Mouse (Mus musculus): ENCODE measurements around the gene Olfr481. TPM values are rescaled to one million over a fixed set of nuclear protein-coding genes. Genes with fewer than 3 reads are reported as not detected.

The Olfr481 gene
- not detected for total RNA-seq (2021)
- long read RNA-seq, experiment 1 = 0 reads
- long read RNA-seq, experiment 2 = 0 reads

- DNase-seq (ENCODE audit: low spot score in 2 of 2) = no peak
Observed at GRCm38 (mm10) chr7:108079555-108079954, at the start of gene Olfr481. Olfr481 (plus strand) TSS chr7:108079855.

GRCm38 (mm10) chr7:108033889-108034288, 45.8 kb upstream of the Olfr481 start, which contains the start of gene Olfr478:
Olfr478 (minus strand) TSS chr7:108033989.
- no peak for DNase-seq (ENCODE audit: low spot score in 2 of 2)

- no peak for DNase-seq (ENCODE audit: low spot score in 2 of 2)
Observed at GRCm38 (mm10) chr7:108050393-108050792, 29.3 kb upstream of the Olfr481 start, which contains the start of gene Olfr479. Olfr479 (plus strand) TSS chr7:108050693.

- no peak for DNase-seq (ENCODE audit: low spot score in 2 of 2)
Observed at GRCm38 (mm10) chr7:108067246-108067645, 12.4 kb upstream of the Olfr481 start, which contains the start of gene Olfr480. Olfr480 (minus strand) TSS chr7:108067346.

- no peak for DNase-seq (ENCODE audit: low spot score in 2 of 2)
Observed at GRCm38 (mm10) chr7:108097486-108097885, 17.8 kb downstream of the Olfr481 start, which contains the start of gene Olfr482. Olfr482 (minus strand) TSS chr7:108097586.

- no peak for DNase-seq (ENCODE audit: low spot score in 2 of 2)
Observed at GRCm38 (mm10) chr7:108100549-108100948, 20.9 kb downstream of the Olfr481 start, which contains the start of gene Olfr483. Olfr483 (plus strand) TSS chr7:108100849.

GRCm38 (mm10) chr7:108120681-108121080, 41.0 kb downstream of the Olfr481 start:
- no peak for DNase-seq (ENCODE audit: low spot score in 2 of 2)

- no peak for DNase-seq (ENCODE audit: low spot score in 2 of 2)
Observed at GRCm38 (mm10) chr7:108121416-108121815, 41.8 kb downstream of the Olfr481 start.

- no peak for DNase-seq (ENCODE audit: low spot score in 2 of 2)
Observed at GRCm38 (mm10) chr7:108127349-108127748, 47.7 kb downstream of the Olfr481 start, which contains the start of gene Olfr484. Olfr484 (minus strand) TSS chr7:108127449.

Other genes starting within 250 kb of the Olfr481 start
- not detected for gene Olfr470, start 232.4 kb upstream of the Olfr481 start, total RNA-seq (2021)
- not detected for gene Olfr472, start 182.0 kb upstream of the Olfr481 start, total RNA-seq (2021)
- not detected for gene Olfr473, start 149.4 kb upstream of the Olfr481 start, total RNA-seq (2021)
- not detected for gene Olfr474, start 125.2 kb upstream of the Olfr481 start, total RNA-seq (2021)
- not detected for gene Olfr476, start 115.1 kb upstream of the Olfr481 start, total RNA-seq (2021)
- not detected for gene Olfr477, start 93.2 kb upstream of the Olfr481 start, total RNA-seq (2021)
- gene Olfr478, start 45.9 kb upstream of the Olfr481 start, total RNA-seq (2021) = not detected
- not detected for gene Olfr479, start 29.2 kb upstream of the Olfr481 start, total RNA-seq (2021)
- gene Olfr480, start 12.5 kb upstream of the Olfr481 start, total RNA-seq (2021) = not detected
- gene Olfr482, start 17.7 kb downstream of the Olfr481 start, total RNA-seq (2021) = 1 to 10 TPM; 1.9 to 2.2 TPM
- gene Olfr483, start 21.0 kb downstream of the Olfr481 start, total RNA-seq (2021) = not detected
- not detected for gene Olfr484, start 47.6 kb downstream of the Olfr481 start, total RNA-seq (2021)
- not detected for gene Olfr485, start 80.0 kb downstream of the Olfr481 start, total RNA-seq (2021)
- gene Olfr486, start 92.9 kb downstream of the Olfr481 start, total RNA-seq (2021) = not detected
- gene Olfr487, start 134.8 kb downstream of the Olfr481 start, total RNA-seq (2021) = not detected
- gene Olfr488, start 178.5 kb downstream of the Olfr481 start, total RNA-seq (2021) = not detected
- gene Olfr490, start 209.1 kb downstream of the Olfr481 start, total RNA-seq (2021) = not detected
- gene Olfr491, start 233.6 kb downstream of the Olfr481 start, total RNA-seq (2021) = not detected
- not detected for gene Olfr492, start 243.8 kb downstream of the Olfr481 start, total RNA-seq (2021)